Comparison of ENCODE assay signal across 9 mouse cellular contexts in the genomic region with DNA sequence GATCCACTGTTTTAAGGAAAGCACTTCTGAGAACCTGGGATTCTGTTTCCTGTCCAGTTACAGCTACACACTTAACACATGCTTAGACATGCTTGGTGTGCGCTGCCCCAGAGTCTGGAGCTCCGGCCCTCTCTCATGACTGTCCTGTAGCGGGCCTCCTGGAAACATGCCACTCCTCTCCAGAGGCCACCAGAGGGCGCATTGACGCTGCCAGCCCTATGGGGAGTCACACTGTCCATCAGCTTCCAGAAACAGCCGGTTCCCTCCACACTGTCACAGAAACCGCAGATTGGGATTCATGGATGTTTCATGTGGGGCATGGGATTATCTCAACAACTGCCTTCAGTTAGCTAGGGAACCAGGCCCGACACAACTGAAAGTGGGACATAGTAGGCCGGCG. TPM values are rescaled to one million over a fixed set of nuclear protein-coding genes. Genes with fewer than 3 reads are reported as not detected.
A peak's percentile ranks its signal among the peaks of the same experiment; 100 is the strongest.
DNase-seq lines count a peak whose midpoint lies in the region; ATAC-seq lines count a peak whose summit lies in the region.
"Had no signal": no experiment of that assay in that cellular context is flagged by ENCODE, and none has a peak within 500 bp of the region (broad histone marks: within the 10 kb centered on the region; RNA-seq: fewer than 3 reads in every experiment).

No protein-coding gene starts in this region.

- H3K36me3 ChIP-seq in hindbrain, embryonic 16.5 days (ENCODE audit: control insufficient read depth, insufficient read depth, low read length) = peaks cover 24% of the 10 kb centered on the region
- H3K36me3 ChIP-seq: liver, embryonic 15.5 days had no signal

- peak; percentile 55 for ATAC-seq in hindbrain, embryonic 16.5 days
- peak; percentile 69 for ATAC-seq in megakaryocyte, adult 5-6 weeks (ENCODE audit: poor library complexity, severe bottlenecking)

- no peak overlapping the region for H3K27ac ChIP-seq in hindbrain, embryonic 16.5 days (ENCODE audit: low read depth, low read length)
- H3K27ac ChIP-seq: liver, embryonic 15.5 days had no signal

- no peak overlapping the region for H3K4me3 ChIP-seq in hindbrain, embryonic 16.5 days (ENCODE audit: low read length)
- H3K4me3 ChIP-seq: liver, embryonic 15.5 days had no signal

- no peaks in the 10 kb centered on the region for H3K9me3 ChIP-seq in hindbrain, embryonic 16.5 days (ENCODE audit: control insufficient read depth, low read length)
- H3K9me3 ChIP-seq: liver, embryonic 15.5 days had no signal

- H3K4me2 ChIP-seq in hindbrain, embryonic 16.5 days (ENCODE audit: low read length) = no peak overlapping the region
- H3K4me2 ChIP-seq: liver, embryonic 15.5 days had no signal

- 32% methylated on average over 10 of the region's 10 CpGs for WGBS in hindbrain, embryonic 16.5 days

- no peak overlapping the region for H3K9ac ChIP-seq in hindbrain, embryonic 16.5 days (ENCODE audit: low read depth, low read length)
- H3K9ac ChIP-seq: liver, embryonic 15.5 days had no signal

- peak; percentile 51 for DNase-seq in T-cell, adult 2 months (ENCODE audit: low spot score)
- peak; percentile 77 for DNase-seq in cerebellum, adult 9-11 months
- peak; percentile 63 to 77 for DNase-seq in frontal cortex, postnatal 25 days (ENCODE audit: low spot score in 2 of 2)
- peak; percentile 60 for DNase-seq in left cerebral cortex, adult 11 months (ENCODE audit: low spot score)
- DNase-seq in right cerebral cortex, adult 2 months (ENCODE audit: low spot score in 2 of 2) = peak; percentile 75 to 85
- peak; percentile 89 for DNase-seq in urinary bladder, postnatal 14 days (ENCODE audit: low spot score)

- H3K4me1 ChIP-seq in hindbrain, embryonic 16.5 days (ENCODE audit: control insufficient read depth, insufficient read depth, low read depth, low read length) = peaks cover 4% of the 10 kb centered on the region
- H3K4me1 ChIP-seq: liver, embryonic 15.5 days had no signal

- no peaks in the 10 kb centered on the region for H3K27me3 ChIP-seq in hindbrain, embryonic 16.5 days (replicated peaks; ENCODE audit: control insufficient read depth, insufficient read depth, low read length)
- H3K27me3 ChIP-seq: liver, embryonic 15.5 days had no signal

RNA-seq across cellular contexts. Expression of gene Pitpnb, which starts 57.0 kb away (rescaled TPM):
- polyA plus RNA-seq in hindbrain, embryonic 16.5 days (2015; fragmentation: Nextera tagmentation; extraction: Ambion mirVana) = 93.9 and 96.9 TPM in 2 replicates
- 43.2 and 46.7 TPM in 2 replicates for total RNA-seq in megakaryocyte, adult 5-6 weeks (2015)
- total RNA-seq in megakaryocyte, adult 5-6 weeks (2017) = 12.6 and 18.2 TPM in 2 replicates
